Mouse (Mus musculus) kidney, postnatal 0 days (tissue): ENCODE data around the gene Pianp. TPM values are rescaled to one million over a fixed set of nuclear protein-coding genes. Genes with fewer than 3 reads are reported as not detected.

ENCODE experiments used
- ATAC-seq: fragments of 200-750 bp; cut with Nextera tagmentation; replicated peaks from 2 replicates; pipeline ENCODE4 v1.8.0; 2017; ENCODE audit warnings: low read depth, moderate number of reproducible peaks, moderate TSS enrichment, moderate library complexity; ENCODE audit not compliant: low FRiP score
- DNase-seq: peaks from one replicate; pipeline ENCODE4 v3.0.0-alpha.2; 2016; ENCODE audit warnings: low spot score
- H3K27ac ChIP-seq: fragments of 300-500 bp; sonication (generic); 2 replicates; pipeline ENCODE4 v1.5.1; 2014; ENCODE audit warnings: mild to moderate bottlenecking
- H3K27me3 ChIP-seq: fragments of 300-500 bp; sonication (generic); 2 replicates; pipeline ENCODE4 v1.6.1; 2014; ENCODE audit warnings: low read length, mixed read lengths; ENCODE audit not compliant: insufficient read depth
- H3K36me3 ChIP-seq: fragments of 300-500 bp; sonication (generic); 2 replicates; pipeline ENCODE4 v1.6.1; 2014; ENCODE audit warnings: low read length, mixed read lengths; ENCODE audit not compliant: insufficient read depth
- H3K4me1 ChIP-seq: fragments of 300-500 bp; sonication (generic); replicated peaks from 2 replicates; pipeline ENCODE4 v1.6.1; 2014; ENCODE audit warnings: antibody characterized with exemption, low read length, mixed read lengths; ENCODE audit not compliant: insufficient read depth
- H3K4me2 ChIP-seq: fragments of 300-500 bp; sonication (generic); 2 replicates; pipeline ENCODE4 v1.6.1; 2014; ENCODE audit warnings: mild to moderate bottlenecking, low read length, moderate library complexity, mixed read lengths
- H3K4me3 ChIP-seq: fragments of 300-500 bp; sonication (generic); replicated peaks from 2 replicates; pipeline ENCODE4 v1.5.1; 2014; ENCODE audit warnings: low read depth, low read length
- H3K9ac ChIP-seq: fragments of 300-500 bp; sonication (generic); 2 replicates; pipeline ENCODE4 v1.6.1; 2014; ENCODE audit warnings: low read depth, low read length
- H3K9me3 ChIP-seq: fragments of 300-500 bp; sonication (generic); replicated peaks from 2 replicates; pipeline ENCODE4 v1.6.1; 2016; ENCODE audit warnings: low read length, inconsistent platforms, mixed read lengths
- CTCF ChIP-seq: IDR thresholded peaks from 2 replicates; pipeline ENCODE4 v1.5.1; 2016; ENCODE audit warnings: antibody characterized with exemption, low read depth, mild to moderate bottlenecking, moderate library complexity
- WGBS: fragments of 180-500 bp; shearing (Covaris S2); extraction: QIAGEN DNeasy Blood & Tissue Kit; methylation state at CpG from one replicate; pipeline ENCODE4 v1.1.7; 2014; 5-methylcytosine and 5-hydroxymethylcytosine counted together
- polyA plus RNA-seq: library from polyadenylated mRNA; unstranded; fragments of >200 nt; fragmentation: Nextera tagmentation; extraction: Ambion mirVana; gene quantifications from 2 replicates; pipeline ENCODE4 v1.2.1, GENCODE M21; 2015

Gene Pianp
- 2.0 and 2.1 TPM in 2 replicates for polyA plus RNA-seq

GRCm38 (mm10) chr6:124996551-124997501, at the start of gene Pianp:
TSS of gene Pianp (plus strand) at chr6:124996694.
- DNase-seq, result peak; percentile 78
- H3K9me3 ChIP-seq, result no peaks in the 10 kb centered on the region
- under 1% methylated on average over 65 of the region's 78 CpGs for WGBS

GRCm38 (mm10) chr6:124953991-124954715, 42.3 kb upstream of the Pianp start:
- 91% methylated on average over 2 of the region's 2 CpGs for WGBS
- no peak for ATAC-seq

More at GRCm38 (mm10) chr6:124996551-124997501, at the start of gene Pianp:
- peak within 1 kb of the TSS; percentile 51 for H3K4me3 ChIP-seq
- peak; percentile 57 for ATAC-seq
- H3K27me3 ChIP-seq, result peaks cover 26% of the 10 kb centered on the region
- TF ChIP-seq CTCF, result no peak
- H3K9ac ChIP-seq, result peak within 1 kb of the TSS; percentile 57
- H3K4me1 ChIP-seq, result peaks cover 10% of the 10 kb centered on the region
- no peaks in the 10 kb centered on the region for H3K36me3 ChIP-seq
- H3K4me2 ChIP-seq, result peak within 1 kb of the TSS; percentile 99
- no peak within 1 kb of the TSS for H3K27ac ChIP-seq

GRCm38 (mm10) chr6:124955212-124955611, 41.3 kb upstream of the Pianp start:
- TF ChIP-seq CTCF, result no peak
- Histone ChIP-seq H3K4me1 (no peaks in the 10 kb centered on the region), H3K27ac (no peak overlapping the region), H3K9ac (no peak overlapping the region), H3K36me3 (peaks cover 30% of the 10 kb centered on the region), H3K4me2 (no peak overlapping the region), H3K9me3 (no peaks in the 10 kb centered on the region), H3K27me3 (no peaks in the 10 kb centered on the region), H3K4me3 (no peak overlapping the region)
- ATAC-seq (no peak), DNase-seq (no peak)
- 96% methylated on average over 4 of the region's 4 CpGs for WGBS

More at GRCm38 (mm10) chr6:124953991-124954715, 42.3 kb upstream of the Pianp start:
- Histone ChIP-seq H3K9ac (no peak overlapping the region), H3K4me2 (no peak overlapping the region), H3K9me3 (no peaks in the 10 kb centered on the region), H3K4me3 (no peak overlapping the region), H3K27ac (no peak overlapping the region), H3K27me3 (no peaks in the 10 kb centered on the region), H3K36me3 (peaks cover 19% of the 10 kb centered on the region), H3K4me1 (no peaks in the 10 kb centered on the region)
- no peak for TF ChIP-seq CTCF
- no peak for DNase-seq

- 64% methylated on average over 3 of the region's 3 CpGs for WGBS
- Histone ChIP-seq H3K4me2 (no peak overlapping the region), H3K9me3 (no peaks in the 10 kb centered on the region), H3K27ac (no peak overlapping the region), H3K4me1 (no peaks in the 10 kb centered on the region), H3K36me3 (peaks cover 36% of the 10 kb centered on the region), H3K9ac (no peak overlapping the region), H3K4me3 (no peak overlapping the region), H3K27me3 (no peaks in the 10 kb centered on the region)
- no peak for DNase-seq
- no peak for ATAC-seq
- TF ChIP-seq CTCF, result no peak
Measured at GRCm38 (mm10) chr6:124958127-124958526, 38.4 kb upstream of the Pianp start.

- no peak for TF ChIP-seq CTCF
- H3K4me3 ChIP-seq, result no peak overlapping the region
- no peak overlapping the region for H3K9ac ChIP-seq
- no peak for DNase-seq
- no peaks in the 10 kb centered on the region for H3K27me3 ChIP-seq
- H3K9me3 ChIP-seq, result no peaks in the 10 kb centered on the region
- ATAC-seq, result no peak
- H3K4me2 ChIP-seq, result no peak overlapping the region
- no peak overlapping the region for H3K27ac ChIP-seq
- H3K4me1 ChIP-seq, result peaks cover 5% of the 10 kb centered on the region; the same call in 1 of the 2 replicates
- WGBS, result 83% methylated on average over 13 of the region's 13 CpGs
- peaks cover 36% of the 10 kb centered on the region for H3K36me3 ChIP-seq
Measured at GRCm38 (mm10) chr6:124959960-124960359, 36.5 kb upstream of the Pianp start.

GRCm38 (mm10) chr6:124961021-124961420, 35.5 kb upstream of the Pianp start:
- no peak for DNase-seq
- peaks cover 5% of the 10 kb centered on the region; the same call in 1 of the 2 replicates for H3K4me1 ChIP-seq
- ATAC-seq, result no peak
- H3K27me3 ChIP-seq, result no peaks in the 10 kb centered on the region
- WGBS, result 90% methylated on average over 12 of the region's 12 CpGs
- no peak for TF ChIP-seq CTCF
- no peak overlapping the region for H3K4me2 ChIP-seq
- H3K4me3 ChIP-seq, result no peak overlapping the region
- no peak overlapping the region for H3K27ac ChIP-seq
- H3K9ac ChIP-seq, result no peak overlapping the region
- no peaks in the 10 kb centered on the region for H3K9me3 ChIP-seq
- H3K36me3 ChIP-seq, result peaks cover 32% of the 10 kb centered on the region
